Mouse (Mus musculus) hindbrain, embryonic 11.5 days (tissue): ENCODE results near the gene BC107364. TPM values are rescaled to one million over a fixed set of nuclear protein-coding genes. Genes with fewer than 3 reads are reported as not detected.
A peak's percentile ranks its signal among the peaks of the same experiment; 100 is the strongest.
"Not testable (repeated sequence)": the region's sequence is repeated elsewhere in the genome, so short reads cannot be mapped to it uniquely, and the experiment has no call there.

Experiments
- ATAC-seq: fragments of 200-750 bp; cut with Nextera tagmentation; 2 replicates; pipeline ENCODE4 v1.8.0; 2017; ENCODE audit warnings: mild to moderate bottlenecking, moderate TSS enrichment, moderate library complexity; ENCODE audit not compliant: low FRiP score
- DNase-seq: peaks from one replicate; pipeline ENCODE4 v3.0.0-alpha.2; 2015; ENCODE audit warnings: low spot score
- H3K27ac ChIP-seq: fragments of 300-500 bp; sonication (generic); 2 replicates; pipeline ENCODE4 v1.5.1; 2014; ENCODE audit warnings: mild to moderate bottlenecking, low read depth, low read length
- H3K27me3 ChIP-seq: fragments of 300-500 bp; sonication (generic); 2 replicates; pipeline ENCODE4 v1.6.1; 2014; ENCODE audit warnings: mild to moderate bottlenecking, low read length, moderate library complexity, mixed read lengths; ENCODE audit not compliant: control insufficient read depth, insufficient read depth
- H3K36me3 ChIP-seq: fragments of 300-500 bp; sonication (generic); 2 replicates; pipeline ENCODE4 v1.6.1; 2014; ENCODE audit warnings: mild to moderate bottlenecking, low read length, moderate library complexity, mixed read lengths; ENCODE audit not compliant: control insufficient read depth, insufficient read depth
- H3K4me1 ChIP-seq: fragments of 300-500 bp; sonication (generic); replicated peaks from 2 replicates; pipeline ENCODE4 v1.6.1; 2014; ENCODE audit warnings: low read length, mixed read lengths; ENCODE audit not compliant: control insufficient read depth, insufficient read depth
- H3K4me2 ChIP-seq: fragments of 300-500 bp; sonication (generic); replicated peaks from 2 replicates; pipeline ENCODE4 v1.6.1; 2014; ENCODE audit warnings: mild to moderate bottlenecking, low read depth, low read length
- H3K4me3 ChIP-seq: fragments of 300-500 bp; sonication (generic); 2 replicates; pipeline ENCODE4 v1.5.1; 2014; ENCODE audit warnings: low read depth, low read length
- H3K9ac ChIP-seq: fragments of 300-500 bp; sonication (generic); 2 replicates; pipeline ENCODE4 v1.6.1; 2014; ENCODE audit warnings: low read depth, low read length
- H3K9me3 ChIP-seq: fragments of 300-500 bp; sonication (generic); 2 replicates; pipeline ENCODE4 v1.6.1; 2016; ENCODE audit warnings: low read length; ENCODE audit not compliant: control insufficient read depth
- WGBS: fragments of 180-500 bp; shearing (Covaris S2); extraction: QIAGEN DNeasy Blood & Tissue Kit; methylation state at CpG from one replicate; pipeline ENCODE4 v1.1.7; 2014; 5-methylcytosine and 5-hydroxymethylcytosine counted together
- polyA plus RNA-seq: library from polyadenylated mRNA; unstranded; fragments of >200 nt; fragmentation: Nextera tagmentation; extraction: Ambion mirVana; gene quantifications from 2 replicates; pipeline ENCODE4 v1.2.1, GENCODE M21; 2014

The BC107364 gene
- polyA plus RNA-seq, 1 experiment from 2014 or later: not detected

DNA sequence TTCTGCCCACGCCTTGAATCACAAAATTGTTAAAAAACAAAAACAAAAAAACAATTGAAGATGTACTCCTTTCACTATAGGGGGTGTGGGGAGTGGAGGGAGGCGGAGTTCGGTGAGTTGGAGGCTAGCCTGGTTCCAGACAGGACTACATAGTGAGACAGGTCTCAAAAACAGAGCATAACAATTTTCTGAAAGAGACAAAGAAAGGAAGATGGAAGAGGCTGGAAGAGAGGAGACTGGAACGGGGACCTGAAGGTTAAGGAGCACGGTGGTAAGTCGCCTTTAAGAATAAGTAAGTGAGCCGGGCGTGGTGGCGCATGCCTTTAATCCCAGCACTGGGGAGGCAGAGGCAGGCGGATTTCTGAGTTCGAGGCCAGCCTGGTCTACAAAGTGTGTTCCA lies 47.1 kb downstream of the BC107364 start:
- Histone ChIP-seq H3K27ac (no peak overlapping the region), H3K4me3 (no peak overlapping the region)

DNA sequence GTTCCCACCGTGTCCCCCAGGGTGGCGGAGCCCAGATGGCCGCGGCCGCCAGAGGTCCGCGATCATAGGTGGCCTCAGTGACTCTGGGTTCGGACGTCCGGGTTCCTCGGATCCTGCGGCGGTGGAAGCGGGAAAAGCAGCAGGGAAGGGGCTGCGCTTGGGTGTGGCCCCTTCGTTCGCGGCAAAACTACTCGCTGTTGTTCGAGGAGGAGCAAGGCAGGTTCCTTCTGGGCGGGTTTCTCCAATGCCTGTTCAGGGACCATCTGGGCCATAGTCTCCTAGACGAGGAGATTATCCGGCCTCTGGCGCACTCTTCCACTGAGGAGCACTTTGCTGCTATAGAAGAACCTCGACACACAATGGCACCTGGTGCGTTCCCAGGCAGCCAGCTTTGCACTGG lies 47.7 kb downstream of the BC107364 start:
- H3K27me3 ChIP-seq: peaks cover 83% of the 10 kb centered on the region
- 1% methylated on average over 26 of the region's 26 CpGs for WGBS
- 0 out of 2 replicates have a peak, but pooled peaks cover 2% of the 10 kb centered on the region for H3K4me1 ChIP-seq
- H3K4me3 ChIP-seq: peak overlapping the region; percentile 12; the same call in 1 of the 2 replicates
- peak; percentile 54 for DNase-seq
- ATAC-seq: no peak
- no peak overlapping the region for H3K27ac ChIP-seq
- no peak overlapping the region for H3K9ac ChIP-seq
- H3K4me2 ChIP-seq: 0 out of 2 replicates have a peak overlapping the region, but pooled peaks have one; percentile 17
- H3K36me3 ChIP-seq: no peaks in the 10 kb centered on the region
- H3K9me3 ChIP-seq: no peaks in the 10 kb centered on the region

More for the DNA sequence above, 47.1 kb downstream of the BC107364 start:
- Histone ChIP-seq H3K9me3 (no peaks in the 10 kb centered on the region), H3K4me2 (no peak overlapping the region), H3K36me3 (no peaks in the 10 kb centered on the region), H3K9ac (no peak overlapping the region), H3K4me1 (0 out of 2 replicates have a peak, but pooled peaks cover 2% of the 10 kb centered on the region), H3K27me3 (peaks cover 83% of the 10 kb centered on the region)
- DNase-seq (no peak), ATAC-seq (no peak)
- WGBS: 16% methylated on average over 9 of the region's 11 CpGs

DNA sequence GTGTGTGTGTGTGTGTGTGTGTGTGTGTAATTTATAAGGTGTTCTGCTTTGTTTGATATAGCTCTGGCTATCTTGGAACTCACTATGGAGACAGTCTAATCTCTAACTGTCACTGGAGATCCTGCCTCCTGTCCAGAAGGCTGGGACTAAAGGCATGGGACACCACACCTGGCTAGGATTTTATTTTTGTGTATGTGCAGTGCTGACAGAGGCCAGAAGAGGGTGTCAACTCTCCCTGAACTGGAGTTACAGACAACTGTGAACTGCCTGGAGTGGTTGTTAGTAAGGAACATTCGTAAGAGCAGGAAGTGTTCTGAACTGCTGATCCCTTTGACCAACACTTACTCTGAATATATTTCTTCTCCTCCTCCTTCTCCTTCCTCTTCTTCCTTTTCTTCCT lies 49.1 kb downstream of the BC107364 start:
- 17% methylated on average over 1 of the region's 1 CpGs for WGBS
- Histone ChIP-seq H3K27ac (no peak overlapping the region), H3K9ac (no peak overlapping the region), H3K27me3 (peaks cover 84% of the 10 kb centered on the region), H3K9me3 (no peaks in the 10 kb centered on the region), H3K4me3 (no peak overlapping the region), H3K4me1 (0 out of 2 replicates have a peak, but pooled peaks cover 2% of the 10 kb centered on the region), H3K4me2 (no peak overlapping the region), H3K36me3 (no peaks in the 10 kb centered on the region)
- DNase-seq: no peak
- ATAC-seq: no peak

DNA sequence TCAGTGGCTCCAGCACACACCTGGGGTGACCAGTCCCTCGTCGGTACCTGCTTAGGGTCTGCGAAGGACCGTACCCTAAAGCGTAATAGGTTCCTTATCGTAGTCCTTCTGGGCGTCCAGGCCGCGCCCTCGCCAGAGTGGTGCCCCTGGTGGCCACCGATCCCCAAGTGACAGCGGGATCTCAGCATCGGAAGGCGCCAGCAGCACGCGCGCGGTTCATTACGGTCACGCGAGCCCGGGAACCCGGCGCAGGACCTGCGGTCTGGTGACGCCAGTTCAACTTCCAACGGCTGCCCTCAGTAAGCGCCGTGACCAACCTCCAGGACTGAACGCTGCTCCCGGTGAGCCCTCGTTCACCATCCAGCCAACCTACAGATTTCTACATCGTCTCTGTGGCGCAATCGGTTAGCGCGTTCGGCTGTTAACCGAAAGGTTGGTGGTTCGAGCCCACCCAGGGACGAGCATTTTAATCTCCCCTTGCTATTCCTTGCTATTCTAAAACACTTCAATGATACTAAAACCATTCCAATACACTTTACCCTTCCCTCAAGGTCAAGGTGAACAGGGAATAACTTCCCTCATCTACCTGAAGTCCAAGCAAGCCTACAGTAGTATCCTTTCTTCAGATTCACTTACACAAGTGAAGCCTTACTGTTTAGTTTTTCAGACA lies 50.1 kb downstream of the BC107364 start:
- Histone ChIP-seq H3K9ac (no peak overlapping the region), H3K4me1 (0 out of 2 replicates have a peak, but pooled peaks cover 2% of the 10 kb centered on the region), H3K9me3 (no peaks in the 10 kb centered on the region), H3K27ac (no peak overlapping the region), H3K36me3 (no peaks in the 10 kb centered on the region), H3K4me3 (peak overlapping the region; percentile 34), H3K27me3 (peaks cover 84% of the 10 kb centered on the region), H3K4me2 (peak overlapping the region; percentile 32)
- ATAC-seq (peak; percentile 38; the same call in 1 of the 2 replicates), DNase-seq (peak; percentile 78)
- WGBS: under 1% methylated on average over 41 of the region's 41 CpGs

DNA sequence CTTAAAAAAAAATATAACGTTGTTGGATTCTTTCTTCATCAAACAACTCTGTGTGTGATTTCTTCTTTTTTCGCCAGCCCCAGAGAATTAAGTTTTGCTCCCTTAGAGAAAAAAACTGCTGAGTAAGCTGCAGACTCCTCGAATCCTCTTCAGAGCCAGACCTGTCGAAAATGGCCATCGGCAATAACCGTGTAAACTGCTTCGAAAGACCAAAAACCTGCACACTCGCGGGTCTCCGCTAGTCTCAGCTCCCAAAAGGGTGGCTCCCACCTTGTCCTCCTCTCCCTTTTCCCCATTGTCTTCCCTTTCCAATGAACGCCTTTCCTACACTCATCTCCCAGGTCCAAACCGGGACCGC lies 50.7 kb downstream of the BC107364 start:
- Histone ChIP-seq H3K36me3 (no peaks in the 10 kb centered on the region), H3K4me1 (0 out of 2 replicates have a peak, but pooled peaks cover 2% of the 10 kb centered on the region), H3K4me3 (peak overlapping the region; percentile 34), H3K4me2 (peak overlapping the region; percentile 32), H3K27ac (no peak overlapping the region), H3K27me3 (peaks cover 82% of the 10 kb centered on the region), H3K9me3 (no peaks in the 10 kb centered on the region), H3K9ac (no peak overlapping the region)
- WGBS: 2% methylated on average over 13 of the region's 13 CpGs
- DNase-seq: no peak
- ATAC-seq: no peak

DNA sequence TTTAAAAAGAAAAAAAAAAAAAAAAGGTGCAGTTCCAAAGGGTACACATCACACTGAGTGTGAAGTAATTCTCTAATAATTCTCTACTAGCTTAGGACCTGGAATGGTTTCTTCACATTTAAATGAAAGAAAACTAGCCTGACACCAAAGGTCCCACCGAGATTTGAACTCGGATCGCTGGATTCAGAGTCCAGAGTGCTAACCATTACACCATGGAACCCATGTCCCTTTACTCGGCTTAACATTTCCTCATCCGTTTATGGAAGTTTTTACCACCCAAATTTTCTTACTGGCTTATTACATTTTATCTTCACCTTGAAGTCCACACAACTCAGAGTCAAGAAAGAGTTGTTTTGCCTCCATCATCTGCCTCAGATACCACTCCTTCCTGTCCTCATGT lies 53.2 kb downstream of the BC107364 start:
- Histone ChIP-seq H3K9ac (no peak overlapping the region), H3K9me3 (no peaks in the 10 kb centered on the region), H3K27me3 (peaks cover 74% of the 10 kb centered on the region), H3K4me3 (no peak overlapping the region), H3K4me2 (no peak overlapping the region), H3K4me1 (no peaks in the 10 kb centered on the region), H3K36me3 (no peaks in the 10 kb centered on the region), H3K27ac (no peak overlapping the region)
- WGBS: 5% methylated on average over 5 of the region's 5 CpGs
- DNase-seq: no peak
- ATAC-seq: no peak

DNA sequence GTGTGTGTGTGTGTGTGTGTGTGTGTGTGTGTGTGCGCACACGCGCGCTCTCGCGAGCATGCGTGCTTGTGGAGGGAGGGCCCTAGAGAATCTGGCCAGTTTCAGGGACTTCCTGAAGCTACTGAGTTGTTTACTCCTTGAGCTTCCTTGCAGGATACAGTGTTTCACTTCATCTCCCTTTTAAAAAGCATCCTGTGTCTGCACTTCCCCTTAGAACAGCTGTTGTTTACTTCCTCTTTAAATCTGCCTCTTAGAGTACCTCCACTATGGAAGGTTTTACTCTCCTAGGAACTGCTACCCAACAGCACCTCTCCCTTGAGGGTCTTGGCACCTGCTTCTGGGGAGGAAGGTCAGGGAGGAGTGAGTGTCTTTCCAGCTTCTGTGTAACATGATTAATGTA lies 55.2 kb downstream of the BC107364 start:
- H3K9me3 ChIP-seq: no peaks in the 10 kb centered on the region

DNA sequence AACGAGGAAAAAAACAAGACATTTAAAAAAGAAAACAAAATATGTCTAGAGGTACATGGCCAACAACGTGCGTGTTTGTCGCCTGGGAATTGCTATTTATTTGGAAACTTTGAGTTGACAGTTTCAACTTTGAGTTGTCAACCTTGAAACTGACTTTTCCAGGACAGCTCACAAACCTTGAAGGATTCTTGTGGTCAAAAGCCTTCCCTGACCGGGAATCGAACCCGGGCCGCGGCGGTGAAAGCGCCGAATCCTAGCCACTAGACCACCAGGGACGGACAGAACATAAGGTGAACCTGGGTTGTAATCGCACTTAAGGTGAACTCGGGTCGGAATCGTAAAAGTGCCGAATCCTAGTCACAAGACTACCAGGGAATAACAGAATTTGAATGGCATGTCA lies 64.9 kb downstream of the BC107364 start:
- not testable (repeated sequence) for ATAC-seq, H3K9ac ChIP-seq, H3K36me3 ChIP-seq, H3K4me3 ChIP-seq, H3K9me3 ChIP-seq, H3K27ac ChIP-seq, H3K4me2 ChIP-seq, H3K4me1 ChIP-seq, DNase-seq
- peaks cover 24% of the 10 kb centered on the region for H3K27me3 ChIP-seq
- no CpG with 5 or more reads among the region's 18 CpGs for WGBS

More for the DNA sequence above, 55.2 kb downstream of the BC107364 start:
- 93% methylated on average over 7 of the region's 7 CpGs for WGBS
- ATAC-seq (no peak), DNase-seq (no peak)
- no peak overlapping the region for H3K4me2 ChIP-seq
- H3K9ac ChIP-seq: no peak overlapping the region
- no peak overlapping the region for H3K27ac ChIP-seq
- H3K4me3 ChIP-seq: no peak overlapping the region
- H3K4me1 ChIP-seq: no peaks in the 10 kb centered on the region
- H3K27me3 ChIP-seq: peaks cover 60% of the 10 kb centered on the region
- no peaks in the 10 kb centered on the region for H3K36me3 ChIP-seq
